Mouse (Mus musculus): ENCODE data around the gene Spint5.

Spint5 gene

DNA sequence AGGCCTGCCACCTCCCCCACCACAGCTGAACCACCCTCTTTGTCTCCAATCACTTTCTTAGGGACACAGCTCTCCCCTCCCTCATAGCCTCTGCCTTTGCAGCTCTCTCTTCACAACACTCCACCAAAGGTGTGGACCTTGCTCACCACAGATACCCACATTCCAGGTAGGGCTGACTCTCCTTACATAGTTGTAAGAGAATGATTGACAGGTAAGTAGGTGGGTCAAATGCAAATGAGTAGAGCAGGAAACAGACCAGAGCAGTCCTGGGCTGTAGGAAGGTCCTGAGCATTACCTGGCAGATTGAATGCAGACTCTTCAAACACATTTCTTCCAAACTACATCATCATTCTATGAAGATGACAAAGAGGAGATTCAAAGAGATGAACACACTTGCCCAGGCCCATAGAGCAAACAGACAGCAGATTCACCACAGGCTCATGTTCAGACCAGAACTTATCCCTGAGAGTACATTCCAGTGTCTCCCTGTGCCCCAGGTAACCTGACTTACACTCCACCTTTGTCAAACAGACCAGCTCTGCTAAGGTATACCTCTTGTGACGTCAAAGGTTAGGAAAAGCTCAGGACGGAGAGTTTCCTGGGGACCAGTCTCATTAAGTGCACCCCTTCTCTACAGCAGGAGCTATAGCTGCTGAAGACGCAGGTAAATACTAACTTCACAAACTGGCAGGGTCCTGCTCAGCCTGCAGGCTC lies 22.4 kb downstream of the Spint5 start:
- DNase-seq (ENCODE audit: low read depth, low spot score), result no peak

- DNase-seq (ENCODE audit: low read depth, low spot score), result no peak
Observed at GRCm38 (mm10) chr2:164739876-164740275, 24.8 kb downstream of the Spint5 start.

DNA sequence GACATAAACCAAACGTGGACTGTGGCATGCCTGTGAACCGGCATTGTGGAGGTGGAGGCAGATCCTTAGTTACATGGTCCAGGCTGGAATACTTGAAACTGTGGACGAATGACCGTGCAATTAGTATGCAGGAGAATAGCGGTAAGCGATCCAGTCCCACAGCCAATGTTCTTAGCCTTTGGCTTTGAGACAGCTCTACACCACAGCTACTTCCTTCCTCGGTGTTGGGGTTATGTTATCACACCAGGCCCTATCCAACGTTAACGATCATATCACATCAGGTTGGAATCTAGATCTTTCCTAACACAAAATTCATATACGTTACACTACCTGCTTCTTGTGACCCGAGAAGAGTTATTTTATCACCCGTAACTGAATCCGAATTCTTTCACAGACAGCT lies 29.9 kb downstream of the Spint5 start:
- DNase-seq (ENCODE audit: low read depth, low spot score), result no peak

- peak; percentile 92 for DNase-seq (ENCODE audit: low read depth, low spot score)
Observed at GRCm38 (mm10) chr2:164745843-164746479, 30.9 kb downstream of the Spint5 start, which contains the start of the genes Wfdc3 and Dnttip1. Wfdc3 (minus strand) TSS chr2:164745931. Dnttip1 (plus strand) TSS chr2:164745983.

- DNase-seq (ENCODE audit: low read depth, low spot score), result no peak
Observed at GRCm38 (mm10) chr2:164746693-164747092, 31.6 kb downstream of the Spint5 start.

GRCm38 (mm10) chr2:164748191-164748590 lies 33.1 kb downstream of the Spint5 start:
- no peak for DNase-seq (ENCODE audit: low read depth, low spot score)

- no peak for DNase-seq (ENCODE audit: low read depth, low spot score)
Observed at GRCm38 (mm10) chr2:164748991-164749390, 33.9 kb downstream of the Spint5 start.

DNA sequence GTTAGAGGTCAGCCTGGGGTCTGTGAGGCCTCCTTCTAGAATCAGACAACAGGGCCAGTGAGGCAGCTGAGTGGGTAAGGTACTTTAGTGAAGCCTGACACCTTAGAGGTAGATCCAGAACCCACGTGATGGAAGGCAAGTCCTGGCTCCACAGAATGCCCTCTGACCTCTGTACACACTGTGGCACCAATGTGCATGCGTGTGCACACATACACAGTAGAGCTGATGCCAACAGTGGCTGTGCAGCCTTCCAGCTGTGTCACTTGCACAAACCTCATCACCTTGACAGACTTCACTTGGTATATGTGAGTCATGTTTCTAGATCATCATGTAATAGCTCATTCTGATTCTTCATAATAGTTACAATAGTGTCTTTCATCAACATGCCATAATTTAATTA lies 37.3 kb downstream of the Spint5 start:
- DNase-seq (ENCODE audit: low read depth, low spot score), result no peak

DNA sequence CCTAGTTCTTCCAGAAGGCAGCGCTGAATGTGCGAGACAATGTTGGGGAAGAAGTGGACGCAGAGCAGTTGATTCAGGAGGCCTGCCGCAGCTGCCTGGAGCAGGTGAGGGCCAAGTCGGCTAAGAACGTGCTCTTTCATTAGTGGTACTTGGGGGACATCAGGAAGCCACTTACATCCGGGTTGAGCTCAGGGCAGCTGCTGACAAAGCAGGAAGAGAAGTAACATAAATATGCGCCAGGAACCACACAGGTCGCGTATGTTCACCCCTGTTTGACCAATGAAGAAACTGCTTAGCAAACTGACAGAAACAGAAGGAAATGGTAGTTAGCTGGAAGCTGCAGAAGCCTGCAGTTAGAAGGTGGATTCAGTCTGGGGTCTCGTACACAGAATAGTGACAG lies 39.0 kb downstream of the Spint5 start:
- DNase-seq (ENCODE audit: low read depth, low spot score), result no peak

DNA sequence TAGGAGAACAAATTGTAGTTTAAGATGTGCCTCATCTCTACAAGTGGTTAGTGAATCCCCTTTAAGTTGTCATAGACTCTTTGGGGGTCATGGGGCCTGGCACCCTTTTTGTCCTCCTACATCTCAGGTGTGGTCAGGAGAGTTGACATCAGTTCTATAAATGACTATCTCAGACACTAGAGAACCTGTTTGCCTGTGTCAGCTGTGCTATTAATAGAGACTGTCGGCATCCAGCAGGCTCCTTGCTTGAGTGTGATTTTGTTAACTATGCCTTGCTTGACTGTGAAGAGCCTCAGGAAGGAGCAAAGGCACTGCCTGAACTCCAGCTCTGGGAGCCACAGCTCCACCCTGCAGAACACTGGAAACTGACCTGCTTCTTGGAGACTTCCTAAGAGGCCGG lies 39.7 kb downstream of the Spint5 start:
- DNase-seq (ENCODE audit: low read depth, low spot score), result no peak

DNA sequence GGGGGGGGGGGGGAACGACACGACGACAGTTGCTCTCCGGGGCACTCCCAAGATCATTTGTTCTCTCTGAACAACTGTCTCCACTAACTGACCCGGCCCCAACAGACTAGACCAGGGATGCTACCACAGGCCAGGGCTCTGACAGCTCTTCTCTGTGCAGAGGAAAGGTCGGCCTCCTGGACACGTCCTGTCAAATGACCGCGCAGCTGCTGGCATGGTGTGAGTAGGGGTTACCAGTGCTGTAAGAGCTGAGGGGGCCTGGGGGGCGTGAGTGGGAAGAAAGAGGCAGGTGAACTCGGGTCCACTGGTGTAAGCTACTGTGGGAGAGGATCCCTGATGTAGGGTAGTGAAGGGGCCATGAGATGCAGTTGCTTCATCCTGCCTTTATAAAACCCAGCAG lies 42.7 kb downstream of the Spint5 start:
- no peak for DNase-seq (ENCODE audit: low read depth, low spot score)

- DNase-seq (ENCODE audit: low read depth, low spot score), result no peak
Observed at GRCm38 (mm10) chr2:164758692-164759091, 43.6 kb downstream of the Spint5 start.

GRCm38 (mm10) chr2:164760059-164760833 lies 45.1 kb downstream of the Spint5 start:
- DNase-seq (ENCODE audit: low read depth, low spot score), result no peak

DNA sequence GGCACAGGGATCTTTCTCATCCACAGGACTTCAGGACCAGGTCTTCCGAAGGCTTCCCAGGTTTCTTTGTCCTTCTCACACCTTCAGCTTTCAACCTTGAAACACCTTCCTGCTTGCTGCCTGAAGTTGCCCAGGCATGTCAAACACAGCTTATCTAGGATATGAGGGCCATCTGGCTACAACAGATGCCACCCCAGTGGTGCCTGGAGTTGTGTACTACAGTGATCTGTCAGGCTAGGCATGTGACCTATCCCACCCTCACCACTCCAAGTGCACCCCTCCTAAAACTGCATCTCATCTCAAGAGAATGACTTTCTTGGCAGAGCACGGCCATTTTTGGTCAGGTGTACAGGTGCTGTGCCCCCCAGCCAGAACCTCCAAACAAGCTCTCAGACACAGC lies 46.4 kb downstream of the Spint5 start:
- no peak for DNase-seq (ENCODE audit: low read depth, low spot score)

GRCm38 (mm10) chr2:164761971-164762370 lies 46.9 kb downstream of the Spint5 start:
- DNase-seq (ENCODE audit: low read depth, low spot score), result no peak

- DNase-seq (ENCODE audit: low read depth, low spot score), result no peak
Observed at GRCm38 (mm10) chr2:164762593-164762992, 47.5 kb downstream of the Spint5 start.

- DNase-seq (ENCODE audit: low read depth, low spot score), result no peak
Observed at GRCm38 (mm10) chr2:164765841-164766240, 50.7 kb downstream of the Spint5 start.

Measured in A20 (cell line).